Mouse (Mus musculus): ENCODE measurements around the gene Unc50. TPM values are rescaled to one million over a fixed set of nuclear protein-coding genes. Genes with fewer than 3 reads are reported as not detected.
A peak's percentile ranks its signal among the peaks of the same experiment; 100 is the strongest.

Gene Unc50
- total and polyA plus RNA-seq, 3 experiments = 61.8 to 609 (median 62.3) TPM

GRCm38 (mm10) chr1:37429366-37430296 lies at the start of gene Unc50, which contains the start of gene Coa5 (continued):
- no peak for TF ChIP-seq CTCF (IDR thresholded peaks at IDR 0.05 in 2 of 3, conservative IDR thresholded peaks at IDR 0.05 in 1 of 3; ENCODE audit: control insufficient read depth in 1 of 3, insufficient read depth in 1 of 3, low read depth in 2 of 3, low read length in 3 of 3, poor library complexity in 1 of 3, severe bottlenecking in 1 of 3)
- TF ChIP-seq HCFC1 (IDR thresholded peaks at IDR 0.05; ENCODE audit: low read depth, low read length) = peak; percentile 97
- TF ChIP-seq USF2 (IDR thresholded peaks at IDR 0.05; ENCODE audit: borderline replicate concordance in 1 of 2, insufficient read depth in 1 of 2, low read depth in 1 of 2, low read length in 2 of 2) = no peak
- peak; percentile 99 for TF ChIP-seq SIN3A (IDR thresholded peaks at IDR 0.05; ENCODE audit: low read length)

GRCm38 (mm10) chr1:37380913-37381312 lies 49.0 kb upstream of the Unc50 start:
- Histone ChIP-seq H3K9ac (ENCODE audit: control insufficient read depth, low read depth, low read length, poor library complexity, severe bottlenecking) (no peak overlapping the region), H3K79me2 (ENCODE audit: control insufficient read depth, insufficient read depth, low read length, poor library complexity) (no peaks in the 10 kb centered on the region), H3K9me3 (replicated peaks; ENCODE audit: insufficient read depth, low read length) (no peaks in the 10 kb centered on the region), H3K27ac (ENCODE audit: control insufficient read depth, low read depth, low read length) (no peak overlapping the region), H3K4me3 (ENCODE audit: control insufficient read depth in 1 of 2, insufficient read depth in 1 of 2, low read depth in 2 of 2, low read length in 2 of 2) (no peak overlapping the region), H3K27me3 (ENCODE audit: control insufficient read depth in 1 of 2, insufficient read depth in 2 of 2, low read length in 2 of 2) (no peaks in the 10 kb centered on the region), H3K36me3 (ENCODE audit: control insufficient read depth in 1 of 2, insufficient read depth in 2 of 2, low read length in 2 of 2) (no peaks in the 10 kb centered on the region), H3K4me1 (ENCODE audit: control insufficient read depth in 1 of 2, insufficient read depth in 2 of 2, low read length in 2 of 2) (no peaks in the 10 kb centered on the region)
- no peak for DNase-seq (ENCODE audit: low read depth, low spot score)
- TF ChIP-seq E2F4 (IDR thresholded peaks at IDR 0.05; ENCODE audit: borderline replicate concordance, low read depth, low read length) (no peak), MAX (IDR thresholded peaks at IDR 0.05; ENCODE audit: low read length) (no peak), EP300 (IDR thresholded peaks at IDR 0.05; ENCODE audit: low read depth in 1 of 2, low read length in 2 of 2) (no peak), ZC3H11A (IDR thresholded peaks at IDR 0.05; ENCODE audit: low read depth, low read length) (no peak), TCF12 (IDR thresholded peaks at IDR 0.05; ENCODE audit: low read depth, low read length) (no peak), MAFK (IDR thresholded peaks at IDR 0.05; ENCODE audit: borderline replicate concordance, low read depth, low read length) (no peak), GABPA (IDR thresholded peaks at IDR 0.05; ENCODE audit: low read depth, low read length) (no peak), POLR2AphosphoS2 (IDR thresholded peaks at IDR 0.05; ENCODE audit: low read length) (no peak)

- Histone ChIP-seq H3K9me3 (replicated peaks; ENCODE audit: insufficient read depth, low read length) (no peaks in the 10 kb centered on the region), H3K4me3 (ENCODE audit: control insufficient read depth in 1 of 2, insufficient read depth in 1 of 2, low read depth in 2 of 2, low read length in 2 of 2) (no peak overlapping the region), H3K9ac (ENCODE audit: control insufficient read depth, low read depth, low read length, poor library complexity, severe bottlenecking) (no peak overlapping the region), H3K36me3 (ENCODE audit: control insufficient read depth in 1 of 2, insufficient read depth in 2 of 2, low read length in 2 of 2) (no peaks in the 10 kb centered on the region), H3K79me2 (ENCODE audit: control insufficient read depth, insufficient read depth, low read length, poor library complexity) (no peaks in the 10 kb centered on the region), H3K27me3 (ENCODE audit: control insufficient read depth in 1 of 2, insufficient read depth in 2 of 2, low read length in 2 of 2) (no peaks in the 10 kb centered on the region), H3K4me1 (ENCODE audit: control insufficient read depth in 1 of 2, insufficient read depth in 2 of 2, low read length in 2 of 2) (no peaks in the 10 kb centered on the region), H3K27ac (ENCODE audit: control insufficient read depth, low read depth, low read length) (no peak overlapping the region)
- TF ChIP-seq SIN3A (IDR thresholded peaks at IDR 0.05; ENCODE audit: low read length) (no peak), MYC (IDR thresholded peaks at IDR 0.05; ENCODE audit: low read depth, low read length) (no peak), BHLHE40 (IDR thresholded peaks at IDR 0.05; ENCODE audit: borderline replicate concordance, low read depth, low read length) (no peak), SMC3 (IDR thresholded peaks at IDR 0.05; ENCODE audit: low read depth, low read length) (no peak), MEF2A (IDR thresholded peaks at IDR 0.05; ENCODE audit: extremely low read depth, insufficient replicate concordance, low read depth, low read length, poor library complexity, severe bottlenecking) (no peak), ELF1 (IDR thresholded peaks at IDR 0.05; ENCODE audit: low read depth, low read length) (no peak), NRF1 (IDR thresholded peaks at IDR 0.05; ENCODE audit: insufficient read depth, low read depth, low read length, poor library complexity, severe bottlenecking) (no peak), TAL1 (IDR thresholded peaks at IDR 0.05; ENCODE audit: low read length) (no peak), TBP (IDR thresholded peaks at IDR 0.05; ENCODE audit: low read depth, low read length) (no peak), UBTF (IDR thresholded peaks at IDR 0.05; ENCODE audit: borderline replicate concordance, insufficient read depth, low read depth, low read length) (no peak), ZC3H11A (IDR thresholded peaks at IDR 0.05; ENCODE audit: low read depth, low read length) (no peak), GATA1 (IDR thresholded peaks at IDR 0.05; ENCODE audit: low read depth, low read length) (no peak), POLR2A (IDR thresholded peaks at IDR 0.05; ENCODE audit: control insufficient read depth in 1 of 2, insufficient read depth in 1 of 2, low read depth in 1 of 2, low read length in 2 of 2, poor library complexity in 1 of 2) (no peak), POLR2AphosphoS2 (IDR thresholded peaks at IDR 0.05; ENCODE audit: low read length) (no peak), MXI1 (IDR thresholded peaks at IDR 0.05; ENCODE audit: low read depth, low read length) (no peak), JUND (IDR thresholded peaks at IDR 0.05; ENCODE audit: low read depth, low read length) (no peak), KAT2A (conservative IDR thresholded peaks at IDR 0.05; ENCODE audit: low read depth, low read length) (no peak), EP300 (IDR thresholded peaks at IDR 0.05; ENCODE audit: low read depth in 1 of 2, low read length in 2 of 2) (no peak), MYB (IDR thresholded peaks at IDR 0.05; ENCODE audit: low read depth, low read length) (no peak)
- no peak for DNase-seq (ENCODE audit: low read depth, low spot score)
These were observed 45.6 kb upstream of the Unc50 start for GRCm38 (mm10) chr1:37384304-37384703.

Measured in MEL (cell line).